In the genomic region with DNA sequence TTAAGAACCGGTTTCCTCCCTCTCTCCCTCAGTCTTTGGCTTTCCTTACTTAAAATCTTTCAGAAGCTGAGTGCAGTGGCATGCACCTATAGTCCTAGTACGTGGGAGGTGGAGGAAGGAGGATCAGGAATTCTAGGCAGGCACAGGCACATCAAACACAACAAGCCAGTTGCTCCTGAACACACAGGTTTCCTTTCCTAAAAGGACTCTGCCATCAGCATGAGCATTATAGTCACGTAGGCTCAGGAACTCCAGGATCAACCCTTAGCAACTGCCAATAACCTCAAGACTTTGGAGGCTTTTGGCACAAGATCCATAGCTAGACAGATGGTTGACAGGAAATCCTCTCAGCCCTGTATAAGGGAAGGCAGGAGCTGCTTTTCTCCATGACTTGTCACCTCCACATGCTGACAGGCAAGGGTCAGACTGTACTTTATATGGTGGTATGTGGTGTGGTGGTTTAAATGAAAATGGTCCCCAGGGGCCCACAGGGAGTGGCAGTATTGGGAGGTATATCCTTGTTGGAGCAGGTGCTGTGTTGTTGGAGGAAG, we compare ENCODE assay signal across 27 mouse cellular contexts. TPM values are rescaled to one million over a fixed set of nuclear protein-coding genes. Genes with fewer than 3 reads are reported as not detected.
A peak's percentile ranks its signal among the peaks of the same experiment; 100 is the strongest.
DNase-seq lines count a peak whose midpoint lies in the region; ATAC-seq and TF ChIP-seq lines count a peak whose summit lies in the region.
"Had no signal": no experiment of that assay in that cellular context is flagged by ENCODE, and none has a peak within 500 bp of the region (broad histone marks: within the 10 kb centered on the region; RNA-seq: fewer than 3 reads in every experiment).

No protein-coding gene starts in this region.

- DNase-seq in midbrain, postnatal 0 days (ENCODE audit: low spot score), result peak; percentile 32
- DNase-seq in midbrain, embryonic 10.5 days (ENCODE audit: low spot score), result no peak
- DNase-seq in cerebellum, adult 2 months, result peak; percentile 48 to 84
- DNase-seq in cerebellum, postnatal 14 days, result peak; percentile 34 to 70
- DNase-seq in gastrocnemius, postnatal 25 days, result no peak
- DNase-seq in urinary bladder, postnatal 25 days (ENCODE audit: low spot score), result no peak
- DNase-seq in hindbrain, postnatal 0 days (ENCODE audit: low spot score), result no peak
- DNase-seq: adrenal gland, postnatal 14 days; kidney, adult 8-10 months; kidney, postnatal 10 days; layer of hippocampus, adult 9-11 months; liver, embryonic 13.5 days; lung, adult 2 months; lung, postnatal 10 days; thymus, adult 2 months had no signal

- H3K36me3 ChIP-seq in midbrain, postnatal 0 days (ENCODE audit: insufficient read depth, low read length), result peaks cover 75% of the 10 kb centered on the region
- H3K36me3 ChIP-seq in midbrain, embryonic 10.5 days, result peaks cover 100% of the 10 kb centered on the region
- H3K36me3 ChIP-seq in hindbrain, postnatal 0 days (ENCODE audit: insufficient read depth, low read length), result peaks cover 79% of the 10 kb centered on the region

- H3K4me1 ChIP-seq in midbrain, postnatal 0 days (ENCODE audit: insufficient read depth, low read length), result no peaks in the 10 kb centered on the region
- no peaks in the 10 kb centered on the region for H3K4me1 ChIP-seq in midbrain, embryonic 10.5 days
- H3K4me1 ChIP-seq in cerebellum, adult 2 months (ENCODE audit: control insufficient read depth, insufficient read depth, low read length), result peaks cover 8% of the 10 kb centered on the region; the same call in 1 of the 2 replicates
- H3K4me1 ChIP-seq in hindbrain, postnatal 0 days (ENCODE audit: insufficient read depth, low read length), result no peaks in the 10 kb centered on the region
- H3K4me1 ChIP-seq: embryonic facial prominence, embryonic 13.5 days; heart, embryonic 10.5 days; heart, embryonic 15.5 days; limb, embryonic 10.5 days; limb, embryonic 15.5 days; liver, embryonic 13.5 days; neural tube, embryonic 12.5 days had no signal

- H3K9me3 ChIP-seq in midbrain, postnatal 0 days (ENCODE audit: low read length), result no peaks in the 10 kb centered on the region
- H3K9me3 ChIP-seq in midbrain, embryonic 10.5 days (replicated peaks), result no peaks in the 10 kb centered on the region
- H3K9me3 ChIP-seq in hindbrain, postnatal 0 days (ENCODE audit: low read length), result no peaks in the 10 kb centered on the region
- H3K9me3 ChIP-seq: embryonic facial prominence, embryonic 13.5 days; heart, embryonic 10.5 days; heart, embryonic 15.5 days; limb, embryonic 10.5 days; limb, embryonic 15.5 days; liver, embryonic 13.5 days; neural tube, embryonic 12.5 days had no signal

- no peak overlapping the region for H3K4me2 ChIP-seq in midbrain, postnatal 0 days (ENCODE audit: low read depth, low read length, poor library complexity, severe bottlenecking)
- no peak overlapping the region for H3K4me2 ChIP-seq in hindbrain, postnatal 0 days (ENCODE audit: low read depth, low read length)
- H3K4me2 ChIP-seq: embryonic facial prominence, embryonic 13.5 days; heart, embryonic 15.5 days; limb, embryonic 15.5 days; liver, embryonic 13.5 days; neural tube, embryonic 12.5 days had no signal

- ATAC-seq in midbrain, postnatal 0 days (ENCODE audit: low FRiP score), result no peak
- ATAC-seq in hindbrain, postnatal 0 days, result no peak
- ATAC-seq: CD4-positive, CD25-positive, alpha-beta regulatory T cell, adult 4 months; forebrain, embryonic 16.5 days; intestine, embryonic 16.5 days; midbrain, embryonic 16.5 days had no signal

- H3K4me3 ChIP-seq in midbrain, postnatal 0 days (ENCODE audit: low read depth, low read length), result no peak overlapping the region
- H3K4me3 ChIP-seq in midbrain, embryonic 10.5 days, result no peak overlapping the region
- H3K4me3 ChIP-seq in cerebellum, adult 2 months (replicated peaks; ENCODE audit: insufficient read depth, low read depth, low read length), result no peak overlapping the region
- H3K4me3 ChIP-seq in hindbrain, postnatal 0 days (ENCODE audit: low read length), result no peak overlapping the region
- H3K4me3 ChIP-seq: embryonic facial prominence, embryonic 13.5 days; heart, embryonic 10.5 days; heart, embryonic 15.5 days; limb, embryonic 10.5 days; limb, embryonic 15.5 days; liver, embryonic 13.5 days; myocyte; neural tube, embryonic 12.5 days had no signal

- H3K27ac ChIP-seq in midbrain, postnatal 0 days (ENCODE audit: low read depth, low read length), result no peak overlapping the region
- H3K27ac ChIP-seq in midbrain, embryonic 10.5 days (replicated peaks), result no peak overlapping the region
- 0 out of 2 replicates have a peak overlapping the region, but pooled peaks have one; percentile 22 for H3K27ac ChIP-seq in cerebellum, adult 2 months (ENCODE audit: insufficient read depth, low read length)
- no peak overlapping the region for H3K27ac ChIP-seq in hindbrain, postnatal 0 days
- H3K27ac ChIP-seq: embryonic facial prominence, embryonic 13.5 days; heart, embryonic 10.5 days; heart, embryonic 15.5 days; limb, embryonic 10.5 days; limb, embryonic 15.5 days; liver, embryonic 13.5 days; macrophage; neural tube, embryonic 12.5 days had no signal

- no peak for TF ChIP-seq CTCF in midbrain, postnatal 0 days (IDR thresholded peaks at IDR 0.05)
- no peak for TF ChIP-seq CTCF in cerebellum, adult 2 months (IDR thresholded peaks at IDR 0.05; ENCODE audit: borderline replicate concordance, insufficient read depth, low read depth, low read length)
- TF ChIP-seq CTCF in hindbrain, postnatal 0 days (IDR thresholded peaks at IDR 0.05; ENCODE audit: low read depth), result no peak

- H3K27me3 ChIP-seq in midbrain, postnatal 0 days (ENCODE audit: insufficient read depth, low read length), result no peaks in the 10 kb centered on the region
- no peaks in the 10 kb centered on the region for H3K27me3 ChIP-seq in midbrain, embryonic 10.5 days (ENCODE audit: low read depth, poor library complexity, severe bottlenecking)
- no peaks in the 10 kb centered on the region for H3K27me3 ChIP-seq in cerebellum, adult 2 months (ENCODE audit: control insufficient read depth, insufficient read depth, low read length)
- no peaks in the 10 kb centered on the region for H3K27me3 ChIP-seq in hindbrain, postnatal 0 days (ENCODE audit: insufficient read depth, low read length)
- H3K27me3 ChIP-seq: embryonic facial prominence, embryonic 13.5 days; heart, embryonic 15.5 days; limb, embryonic 15.5 days; liver, embryonic 13.5 days; neural tube, embryonic 12.5 days had no signal

- no peak overlapping the region for H3K9ac ChIP-seq in midbrain, postnatal 0 days (replicated peaks; ENCODE audit: low read length, poor library complexity, severe bottlenecking)
- no peak overlapping the region for H3K9ac ChIP-seq in hindbrain, postnatal 0 days (replicated peaks; ENCODE audit: low read length)
- H3K9ac ChIP-seq: embryonic facial prominence, embryonic 13.5 days; heart, embryonic 15.5 days; limb, embryonic 15.5 days; liver, embryonic 13.5 days; neural tube, embryonic 12.5 days had no signal

- 89% methylated on average over 3 of the region's 3 CpGs for WGBS in midbrain, postnatal 0 days
- WGBS in midbrain, embryonic 10.5 days, result 96% methylated on average over 3 of the region's 3 CpGs
- WGBS in cerebellum, adult 2 months, result 42% methylated on average over 3 of the region's 3 CpGs
- WGBS in hindbrain, postnatal 0 days, result 77% methylated on average over 3 of the region's 3 CpGs

- TF ChIP-seq POLR2A in cerebellum, adult 2 months (IDR thresholded peaks at IDR 0.05; ENCODE audit: borderline replicate concordance, insufficient read depth, low read length), result no peak

RNA-seq across cellular contexts. Expression of a gene that starts 14.5 kb away (rescaled TPM):
- total RNA-seq in midbrain, postnatal 0 days (2014; rRNA removed), result 15.6 and 30.3 TPM in 2 replicates
- polyA plus RNA-seq in midbrain, postnatal 0 days (2015; fragmentation: Nextera tagmentation; extraction: Ambion mirVana), result 73.1 and 74.8 TPM in 2 replicates
- polyA plus RNA-seq in midbrain, embryonic 10.5 days (2016; fragmentation: Nextera tagmentation; extraction: Ambion mirVana), result 21.0 and 29.3 TPM in 2 replicates
- polyA plus RNA-seq in cerebellum, adult 2 months (2012; rRNA removed), result 25.7 and 26.3 TPM in 2 replicates
- under 1 TPM; 0.49 to 0.72 TPM for total RNA-seq in gastrocnemius, postnatal 25 days (2021)
- 22.6 and 36.6 TPM in 2 replicates for total RNA-seq in hindbrain, postnatal 0 days (2014; rRNA removed)
- 62.9 and 63.3 TPM in 2 replicates for polyA plus RNA-seq in hindbrain, postnatal 0 days (2015; fragmentation: Nextera tagmentation; extraction: Ambion mirVana)
- polyA plus RNA-seq: macrophage had no signal

RNA-seq across cellular contexts. Expression of a gene that starts 43.9 kb away (rescaled TPM):
- 43.9 and 51.8 TPM in 2 replicates for total RNA-seq in midbrain, postnatal 0 days (2014; rRNA removed)
- 30.1 and 30.5 TPM in 2 replicates for polyA plus RNA-seq in midbrain, postnatal 0 days (2015; fragmentation: Nextera tagmentation; extraction: Ambion mirVana)
- 59.0 and 66.5 TPM in 2 replicates for polyA plus RNA-seq in midbrain, embryonic 10.5 days (2016; fragmentation: Nextera tagmentation; extraction: Ambion mirVana)
- 39.6 and 39.7 TPM in 2 replicates for polyA plus RNA-seq in cerebellum, adult 2 months (2012; rRNA removed)
- total RNA-seq in gastrocnemius, postnatal 25 days (2021), result 1 to 10 TPM; 6.9 to 7.2 TPM
- total RNA-seq in hindbrain, postnatal 0 days (2014; rRNA removed), result 52.1 and 57.1 TPM in 2 replicates
- polyA plus RNA-seq in hindbrain, postnatal 0 days (2015; fragmentation: Nextera tagmentation; extraction: Ambion mirVana), result 36.1 and 36.8 TPM in 2 replicates

Comparison
In these comparisons a context has a peak if more than half of its experiments do, and no peak if none do; other contexts are left out.
1. DNase-seq: peak in midbrain, postnatal 0 days (single experiment), cerebellum, adult 2 months (2 of 2) and cerebellum, postnatal 14 days (2 of 2); none in midbrain, embryonic 10.5 days (single experiment), gastrocnemius, postnatal 25 days (single experiment), urinary bladder, postnatal 25 days (single experiment) and hindbrain, postnatal 0 days (single experiment).